Mouse (Mus musculus) layer of hippocampus, adult 9-11 months (tissue): ENCODE results near the gene Ldb2.

Source experiments
- DNase-seq: peaks from one replicate; pipeline ENCODE4 v3.0.0; 2022

Ldb2 gene

GRCm38 (mm10) chr5:44799053-44799860 is at the start of gene Ldb2:
Gene Ldb2 (minus strand): TSS chr5:44799680.
- peak; percentile 65 for DNase-seq

DNA sequence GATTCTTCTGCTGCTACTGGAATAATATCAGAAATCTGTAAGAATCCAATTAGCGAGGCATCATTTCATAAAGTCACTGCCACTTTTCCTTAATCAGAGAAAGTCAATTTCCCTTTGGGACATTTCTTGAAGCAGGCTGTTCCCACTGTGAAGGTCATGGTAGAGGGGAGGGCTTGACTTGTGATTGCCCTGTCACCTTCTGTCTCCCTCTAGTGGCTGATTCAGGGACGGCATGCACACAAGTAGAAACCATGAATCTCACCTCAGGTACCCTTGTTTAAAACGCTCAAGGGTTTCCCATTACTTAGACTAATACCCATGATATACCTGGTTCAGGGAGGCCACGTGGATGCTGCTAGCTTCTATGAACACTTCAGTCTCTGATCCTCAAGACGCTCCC is 31.8 kb upstream of the Ldb2 start:
- DNase-seq, result no peak

GRCm38 (mm10) chr5:44815506-44815905 is 16.0 kb upstream of the Ldb2 start:
- no peak for DNase-seq

GRCm38 (mm10) chr5:44805960-44806359 is 6.5 kb upstream of the Ldb2 start:
- DNase-seq, result no peak

GRCm38 (mm10) chr5:44801100-44801499 is 1.6 kb upstream of the Ldb2 start:
- DNase-seq, result no peak

GRCm38 (mm10) chr5:44799861-44800260 is 381 bp upstream of the Ldb2 start:
- no peak for DNase-seq

- no peak for DNase-seq
These were observed 987 bp downstream of the Ldb2 start for GRCm38 (mm10) chr5:44798493-44798892.

- no peak for DNase-seq
These were observed 1.4 kb downstream of the Ldb2 start for GRCm38 (mm10) chr5:44798056-44798455.

DNA sequence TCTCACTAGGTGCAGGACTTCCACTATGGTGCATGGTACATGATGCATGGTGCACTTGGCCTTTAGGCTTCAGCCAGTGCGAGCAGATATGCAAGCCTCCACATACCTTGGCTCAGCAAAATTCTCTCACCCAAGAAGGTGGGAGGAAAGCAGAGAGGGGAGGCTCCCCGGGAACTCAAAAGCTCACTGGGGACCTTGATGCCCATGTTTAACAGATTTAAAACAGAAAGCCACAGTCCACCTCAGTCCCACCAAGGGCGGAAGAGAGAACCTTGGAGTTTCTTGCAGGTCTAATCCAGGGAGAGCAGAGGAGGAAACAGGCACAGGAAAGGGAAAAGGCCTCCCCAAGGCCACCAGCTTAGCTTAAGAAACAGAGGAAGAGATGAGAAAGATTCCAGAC is 14.9 kb downstream of the Ldb2 start:
- no peak for DNase-seq

GRCm38 (mm10) chr5:44779340-44779739 is 20.1 kb downstream of the Ldb2 start:
- DNase-seq, result no peak

- DNase-seq, result no peak
These were observed 31.0 kb downstream of the Ldb2 start for GRCm38 (mm10) chr5:44768472-44768871.

- DNase-seq, result no peak
These were observed 34.6 kb downstream of the Ldb2 start for GRCm38 (mm10) chr5:44764911-44765310.

GRCm38 (mm10) chr5:44759178-44759577 is 40.3 kb downstream of the Ldb2 start:
- no peak for DNase-seq

GRCm38 (mm10) chr5:44754156-44754910 is 45.1 kb downstream of the Ldb2 start:
- no peak for DNase-seq

GRCm38 (mm10) chr5:44745706-44746105 is 53.8 kb downstream of the Ldb2 start:
- no peak for DNase-seq

GRCm38 (mm10) chr5:44736366-44736765 is 63.1 kb downstream of the Ldb2 start:
- no peak for DNase-seq

DNA sequence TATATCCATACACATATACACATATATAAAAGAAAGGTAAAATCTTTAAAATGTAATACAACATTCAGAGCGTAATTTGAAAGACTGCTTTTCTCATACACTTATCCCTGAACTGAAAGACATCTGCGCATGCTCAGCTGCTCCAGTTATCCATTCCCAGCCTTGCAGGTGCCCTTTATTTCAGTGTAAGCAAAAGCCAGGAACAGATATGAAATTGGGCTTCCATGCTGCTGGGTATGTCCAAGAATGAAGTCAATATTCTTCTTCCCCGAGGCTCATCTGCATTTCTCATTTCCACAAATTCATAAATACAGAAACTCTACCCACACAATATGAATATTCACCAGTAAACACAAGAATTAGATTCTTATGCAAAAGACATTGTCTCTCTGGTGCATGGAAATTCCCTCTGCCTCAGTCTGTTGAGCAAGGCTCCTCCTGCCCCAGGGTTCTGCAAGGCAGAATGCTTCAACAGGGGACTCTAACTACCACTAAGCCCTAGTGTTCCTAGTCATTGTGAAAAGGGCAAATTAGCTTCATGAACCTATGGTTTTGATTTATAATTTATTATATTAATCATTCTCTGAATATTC is 65.3 kb downstream of the Ldb2 start:
- peak; percentile 34 for DNase-seq

DNA sequence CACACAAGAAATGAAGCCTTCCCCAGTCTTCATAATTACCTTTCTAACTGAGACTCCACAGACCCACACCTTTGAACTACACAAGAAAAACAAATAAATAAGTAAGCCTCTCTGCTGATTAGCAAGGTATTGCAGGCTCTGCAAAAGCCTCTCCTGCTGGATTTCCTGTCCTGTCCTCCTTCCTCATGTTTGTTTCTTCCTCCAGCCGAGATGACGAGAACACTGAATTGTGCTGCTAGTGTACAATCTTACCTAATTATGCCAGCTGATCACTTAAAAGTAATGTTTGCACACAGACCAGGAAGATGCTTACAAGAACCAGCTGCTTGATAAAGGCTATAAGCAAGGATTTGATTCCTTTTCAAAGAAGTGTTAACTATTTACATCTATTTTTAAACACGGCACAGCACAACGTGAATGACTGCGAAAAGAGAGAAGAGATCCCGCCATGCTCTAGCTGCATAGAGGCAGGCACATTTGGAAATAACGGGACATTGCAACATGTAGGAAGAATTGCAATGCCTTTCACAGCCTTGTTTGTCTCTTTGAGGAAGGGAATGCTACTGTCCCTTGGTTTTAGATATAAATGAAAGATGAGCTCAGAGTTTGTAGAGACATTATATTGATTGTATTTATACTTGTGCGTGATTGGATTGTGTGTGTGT is 69.7 kb downstream of the Ldb2 start:
- no peak for DNase-seq

- no peak for DNase-seq
These were observed 71.5 kb downstream of the Ldb2 start for GRCm38 (mm10) chr5:44727995-44728394.

DNA sequence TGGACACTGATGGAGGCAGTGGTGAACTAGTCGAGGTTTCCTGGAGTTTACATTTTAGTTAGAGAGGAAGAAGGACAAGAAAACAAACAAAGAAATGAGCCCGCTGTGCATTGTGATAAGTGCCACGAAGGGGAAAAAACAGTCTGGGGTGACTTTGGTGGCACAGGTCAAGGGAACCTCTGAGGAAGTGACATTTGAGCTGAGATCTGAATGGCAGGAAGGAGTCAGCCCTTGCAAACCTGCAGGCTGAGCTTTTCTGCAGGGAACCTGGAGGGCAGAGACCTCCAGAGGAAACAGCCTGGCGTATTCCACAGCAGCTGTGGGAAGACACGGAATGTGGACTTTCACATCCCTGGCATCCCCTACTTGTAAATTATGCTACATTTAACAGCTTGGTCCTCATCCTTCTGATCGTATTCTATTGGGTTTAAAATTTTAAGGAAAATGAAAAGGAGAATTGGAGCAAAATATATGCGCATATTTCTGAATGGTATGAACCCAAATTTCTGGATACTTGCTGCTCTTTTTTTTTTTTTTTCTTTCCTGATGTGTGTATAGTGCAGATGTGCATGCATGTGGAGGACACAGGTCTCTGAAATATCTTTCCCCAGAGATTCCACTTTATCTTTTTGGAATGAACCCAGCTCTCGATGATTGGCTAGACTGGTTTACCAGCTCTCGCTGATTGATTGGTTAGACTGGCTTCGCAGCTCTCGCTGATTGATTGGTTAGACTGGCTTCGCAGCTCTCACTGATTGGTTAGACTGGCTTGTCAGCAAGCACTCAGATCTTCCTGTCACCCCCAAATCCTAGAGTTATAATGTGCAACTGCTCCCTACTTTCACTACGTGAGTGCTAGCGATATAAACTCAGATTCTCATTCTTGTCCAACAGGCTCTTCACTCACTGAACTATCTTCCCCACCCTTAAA is 72.7 kb downstream of the Ldb2 start:
- DNase-seq, result peak; percentile 15

DNA sequence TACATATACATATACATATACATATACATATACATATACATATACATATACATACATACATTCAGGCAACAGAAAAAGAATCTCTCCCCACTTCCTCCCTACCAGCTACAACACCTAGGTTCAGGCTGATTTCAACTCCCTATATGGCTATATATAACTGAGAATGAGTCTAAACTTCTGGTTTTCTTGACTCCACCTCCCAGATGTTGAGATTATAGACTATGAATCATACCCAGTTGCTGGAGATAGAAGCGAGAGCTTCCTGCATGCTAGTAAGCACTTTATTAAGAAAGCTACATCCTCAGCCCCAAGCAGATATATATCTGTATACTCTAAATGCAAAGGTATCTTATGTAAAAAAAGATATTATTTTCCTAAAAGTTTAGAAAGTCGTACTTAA is 74.0 kb downstream of the Ldb2 start:
- DNase-seq, result no peak

DNA sequence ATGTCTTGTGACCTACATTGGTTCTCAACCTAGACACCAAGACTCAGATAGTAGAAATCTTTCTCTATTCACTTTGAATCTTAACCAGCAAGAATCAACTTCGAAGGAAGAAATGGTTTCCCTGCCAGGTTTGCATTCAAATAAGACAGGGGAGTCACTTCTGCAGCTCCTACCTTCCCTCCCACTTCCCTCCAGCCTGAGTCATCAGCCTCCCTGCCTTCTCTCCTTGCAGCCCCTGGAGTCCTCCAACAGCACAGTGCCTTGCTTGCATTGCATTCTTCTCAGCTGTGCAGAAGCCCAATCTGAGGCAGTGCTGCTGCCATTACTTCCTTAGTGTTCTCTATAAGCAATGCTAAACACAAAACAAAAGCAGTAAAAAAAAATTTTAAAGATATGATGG is 79.6 kb downstream of the Ldb2 start:
- DNase-seq, result no peak
